Mouse (Mus musculus) liver, embryonic 16.5 days (tissue): Measurements from ENCODE around the gene Zfpl1. TPM values are rescaled to one million over a fixed set of nuclear protein-coding genes. Genes with fewer than 3 reads are reported as not detected.

Experiments used
- ATAC-seq: fragments of 200-750 bp; cut with Nextera tagmentation; 2 replicates; pipeline ENCODE4 v1.8.0; 2017; ENCODE audit warnings: low read depth, mild to moderate bottlenecking, moderate number of reproducible peaks, moderate library complexity
- H3K27ac ChIP-seq: fragments of 300-500 bp; sonication (generic); 2 replicates; pipeline ENCODE4 v1.5.1; 2014; ENCODE audit warnings: mild to moderate bottlenecking, low read length
- H3K27me3 ChIP-seq: fragments of 300-500 bp; sonication (generic); 2 replicates; pipeline ENCODE4 v1.6.1; 2014; ENCODE audit warnings: low read depth, low read length, mixed read lengths; ENCODE audit not compliant: control insufficient read depth, insufficient read depth
- H3K36me3 ChIP-seq: fragments of 300-500 bp; sonication (generic); 2 replicates; pipeline ENCODE4 v1.6.1; 2014; ENCODE audit warnings: mild to moderate bottlenecking; ENCODE audit not compliant: control insufficient read depth, insufficient read depth
- H3K4me1 ChIP-seq: fragments of 300-500 bp; sonication (generic); 2 replicates; pipeline ENCODE4 v1.6.1; 2014; ENCODE audit warnings: low read depth, low read length, mixed read lengths; ENCODE audit not compliant: control insufficient read depth
- H3K4me2 ChIP-seq: fragments of 300-500 bp; sonication (generic); 2 replicates; pipeline ENCODE4 v1.6.1; 2014; ENCODE audit warnings: low read depth, low read length, mixed read lengths
- H3K4me3 ChIP-seq: fragments of 300-500 bp; sonication (generic); 2 replicates; pipeline ENCODE4 v1.5.1; 2014; ENCODE audit warnings: low read depth, mild to moderate bottlenecking, low read length
- H3K9ac ChIP-seq: fragments of 300-500 bp; sonication (generic); 2 replicates; pipeline ENCODE4 v1.6.1; 2014; ENCODE audit warnings: low read depth, low read length
- H3K9me3 ChIP-seq: fragments of 300-500 bp; sonication (generic); replicated peaks from 2 replicates; pipeline ENCODE4 v1.6.1; 2016; ENCODE audit warnings: low read length; ENCODE audit not compliant: control insufficient read depth
- WGBS: fragments of 180-500 bp; shearing (Covaris S2); extraction: QIAGEN DNeasy Blood & Tissue Kit; methylation state at CpG from one replicate; pipeline ENCODE4 v1.1.7; 2014; ENCODE audit not compliant: insufficient replicate concordance; 5-methylcytosine and 5-hydroxymethylcytosine counted together
- polyA plus RNA-seq: library from polyadenylated mRNA; unstranded; fragments of >200 nt; fragmentation: Nextera tagmentation; extraction: Ambion mirVana; gene quantifications from 2 replicates; pipeline ENCODE4 v1.2.1, GENCODE M21; 2015

Zfpl1 gene
- polyA plus RNA-seq, 1 experiment from 2014 or later, result 21.8 TPM

- Histone ChIP-seq H3K9ac (peak overlapping the region; percentile 88), H3K36me3 (peaks cover 47% of the 10 kb centered on the region), H3K4me2 (peak overlapping the region; percentile 96), H3K4me3 (peak overlapping the region; percentile 94), H3K4me1 (peaks cover 26% of the 10 kb centered on the region), H3K9me3 (no peaks in the 10 kb centered on the region), H3K27me3 (no peaks in the 10 kb centered on the region), H3K27ac (peak overlapping the region; percentile 80; the same call in 1 of the 2 replicates)
- 39% methylated on average over 4 of the region's 4 CpGs for WGBS
- no peak for ATAC-seq
Observed at GRCm38 (mm10) chr19:6056696-6057095, 28.1 kb downstream of the Zfpl1 start.

- ATAC-seq, result no peak
- Histone ChIP-seq H3K9ac (no peak overlapping the region), H3K9me3 (no peaks in the 10 kb centered on the region), H3K4me3 (no peak overlapping the region), H3K4me1 (peaks cover 20% of the 10 kb centered on the region), H3K36me3 (peaks cover 66% of the 10 kb centered on the region), H3K4me2 (no peak overlapping the region), H3K27ac (no peak overlapping the region), H3K27me3 (no peaks in the 10 kb centered on the region)
- WGBS, result 76% methylated on average over 5 of the region's 5 CpGs
Observed at GRCm38 (mm10) chr19:6054296-6054695, 30.5 kb downstream of the Zfpl1 start.

GRCm38 (mm10) chr19:6052516-6052915 is 32.2 kb downstream of the Zfpl1 start:
- Histone ChIP-seq H3K9me3 (no peaks in the 10 kb centered on the region), H3K27ac (no peak overlapping the region), H3K27me3 (no peaks in the 10 kb centered on the region), H3K36me3 (peaks cover 69% of the 10 kb centered on the region), H3K9ac (no peak overlapping the region), H3K4me1 (peaks cover 31% of the 10 kb centered on the region), H3K4me2 (no peak overlapping the region), H3K4me3 (no peak overlapping the region)
- no peak for ATAC-seq
- 83% methylated on average over 7 of the region's 7 CpGs for WGBS

GRCm38 (mm10) chr19:6048681-6049410 is 35.9 kb downstream of the Zfpl1 start:
- 59% methylated on average over 11 of the region's 11 CpGs for WGBS
- H3K9ac ChIP-seq, result peak overlapping the region; percentile 1
- peak overlapping the region; percentile 3; the same call in 1 of the 2 replicates for H3K4me3 ChIP-seq
- H3K9me3 ChIP-seq, result no peaks in the 10 kb centered on the region
- H3K27ac ChIP-seq, result peak overlapping the region; percentile 9; the same call in 1 of the 2 replicates
- no peaks in the 10 kb centered on the region for H3K27me3 ChIP-seq
- peaks cover 35% of the 10 kb centered on the region for H3K4me1 ChIP-seq
- peak overlapping the region; percentile 98 for H3K4me2 ChIP-seq
- H3K36me3 ChIP-seq, result peaks cover 54% of the 10 kb centered on the region
- ATAC-seq, result no peak

- Histone ChIP-seq H3K27ac (no peak overlapping the region; the same call in 1 of the 2 replicates), H3K4me2 (peak overlapping the region; percentile 98), H3K4me3 (peak overlapping the region; percentile 84), H3K36me3 (peaks cover 44% of the 10 kb centered on the region), H3K27me3 (no peaks in the 10 kb centered on the region), H3K4me1 (peaks cover 33% of the 10 kb centered on the region), H3K9ac (peak overlapping the region; percentile 86), H3K9me3 (no peaks in the 10 kb centered on the region)
- no peak for ATAC-seq
- WGBS, result 78% methylated on average over 8 of the region's 8 CpGs
Observed at GRCm38 (mm10) chr19:6047899-6048166, 36.9 kb downstream of the Zfpl1 start.

- ATAC-seq, result peak; percentile 7
- WGBS, result under 1% methylated on average over 44 of the region's 44 CpGs
- peak overlapping the region; percentile 86 for H3K9ac ChIP-seq
Observed at GRCm38 (mm10) chr19:6047154-6047898, 37.4 kb downstream of the Zfpl1 start.

GRCm38 (mm10) chr19:6046294-6047153 is 38.2 kb downstream of the Zfpl1 start, which contains the start of gene Syvn1:
Gene Syvn1 (plus strand): TSS chr19:6046576.
- no peaks in the 10 kb centered on the region for H3K9me3 ChIP-seq
- H3K4me1 ChIP-seq, result peaks cover 33% of the 10 kb centered on the region
- under 1% methylated on average over 65 of the region's 65 CpGs for WGBS
- H3K4me3 ChIP-seq, result peak within 1 kb of the TSS; percentile 84
- peak; percentile 90 for ATAC-seq
- H3K36me3 ChIP-seq, result peaks cover 31% of the 10 kb centered on the region
- no peaks in the 10 kb centered on the region for H3K27me3 ChIP-seq
- H3K27ac ChIP-seq, result peak within 1 kb of the TSS; percentile 98
- H3K9ac ChIP-seq, result peak within 1 kb of the TSS; percentile 86
- peak within 1 kb of the TSS; percentile 98 for H3K4me2 ChIP-seq

More at GRCm38 (mm10) chr19:6047154-6047898, 37.4 kb downstream of the Zfpl1 start:
- Histone ChIP-seq H3K9me3 (no peaks in the 10 kb centered on the region), H3K36me3 (peaks cover 39% of the 10 kb centered on the region), H3K4me2 (peak overlapping the region; percentile 98), H3K4me3 (peak overlapping the region; percentile 84), H3K4me1 (peaks cover 33% of the 10 kb centered on the region), H3K27me3 (no peaks in the 10 kb centered on the region), H3K27ac (peak overlapping the region; percentile 98)

GRCm38 (mm10) chr19:6045366-6046293 is 39.1 kb downstream of the Zfpl1 start:
- Histone ChIP-seq H3K36me3 (peaks cover 22% of the 10 kb centered on the region), H3K27ac (peak overlapping the region; percentile 98), H3K27me3 (no peaks in the 10 kb centered on the region), H3K9me3 (no peaks in the 10 kb centered on the region), H3K4me3 (peak overlapping the region; percentile 84), H3K9ac (peak overlapping the region; percentile 86), H3K4me2 (peak overlapping the region; percentile 98), H3K4me1 (peaks cover 33% of the 10 kb centered on the region)
- 9% methylated on average over 20 of the region's 20 CpGs for WGBS
- ATAC-seq, result peak; percentile 55
